Mouse (Mus musculus): Measurements from ENCODE around the gene Cep162.

The Cep162 gene

GRCm38 (mm10) chr9:87162559-87162958 is 92.8 kb downstream of the Cep162 start:
- DNase-seq (ENCODE audit: low spot score in 2 of 2): no peak

GRCm38 (mm10) chr9:87152641-87153325 is 102.6 kb downstream of the Cep162 start:
- DNase-seq (ENCODE audit: low spot score in 2 of 2): no peak

GRCm38 (mm10) chr9:87147927-87148326 is 107.4 kb downstream of the Cep162 start:
- no peak for DNase-seq (ENCODE audit: low spot score in 2 of 2)

GRCm38 (mm10) chr9:87146400-87146799 is 108.9 kb downstream of the Cep162 start:
- DNase-seq (ENCODE audit: low spot score in 2 of 2): no peak

- DNase-seq (ENCODE audit: low spot score in 2 of 2): no peak
Observed at GRCm38 (mm10) chr9:87145671-87146070, 109.7 kb downstream of the Cep162 start.

- no peak for DNase-seq (ENCODE audit: low spot score in 2 of 2)
Observed at GRCm38 (mm10) chr9:87145180-87145579, 110.2 kb downstream of the Cep162 start.

GRCm38 (mm10) chr9:87144532-87144931 is 110.8 kb downstream of the Cep162 start:
- DNase-seq (ENCODE audit: low spot score in 2 of 2): no peak

GRCm38 (mm10) chr9:87144106-87144505 is 111.2 kb downstream of the Cep162 start, which contains the start of gene Mrap2:
Gene Mrap2, plus strand, starts transcription at chr9:87144306.
- DNase-seq (ENCODE audit: low spot score in 2 of 2): peak; percentile 39 to 66

- DNase-seq (ENCODE audit: low spot score in 2 of 2): no peak
Observed at GRCm38 (mm10) chr9:87143076-87143475, 112.3 kb downstream of the Cep162 start.
